Mouse (Mus musculus): ENCODE data around the gene Stx7. TPM values are rescaled to one million over a fixed set of nuclear protein-coding genes. Genes with fewer than 3 reads are reported as not detected.

Gene Stx7
- total and polyA plus RNA-seq, 3 experiments: 92.8 to 176 (median 102) TPM

- Histone ChIP-seq H3K4me3 (replicated peaks in 1 of 3; ENCODE audit: low read depth in 2 of 3, low read length in 2 of 3, poor library complexity in 1 of 3) (peak overlapping the region in 1 of 3 experiments; percentile 14), H3K9me3 (replicated peaks; ENCODE audit: low read length) (no peaks in the 10 kb centered on the region), H3K9ac (ENCODE audit: insufficient read depth, low read depth) (no peak overlapping the region), H3K79me2 (replicated peaks; ENCODE audit: control insufficient read depth, extremely low read depth, insufficient read depth, poor library complexity, severe bottlenecking) (no peaks in the 10 kb centered on the region), H3K27ac (ENCODE audit: insufficient read depth, low read depth) (no peak overlapping the region), H3K4me2 (ENCODE audit: insufficient read depth, low read depth, poor library complexity, severe bottlenecking) (peak overlapping the region; percentile 71), H3K27me3 (replicated peaks) (no peaks in the 10 kb centered on the region), H3K36me3 (replicated peaks in 1 of 2; ENCODE audit: control insufficient read depth in 1 of 2, insufficient read depth in 1 of 2, low read length in 1 of 2) (no peaks in the 10 kb centered on the region), H3K4me1 (ENCODE audit: control insufficient read depth in 1 of 2, insufficient read depth in 2 of 2) (peaks cover 0 to 17% of the 10 kb centered on the region in 2 experiments; a peak in 2 of 4 replicates)
- TF ChIP-seq SIN3A (IDR thresholded peaks at IDR 0.05; ENCODE audit: low read length) (no peak), PAX5 (IDR thresholded peaks at IDR 0.05; ENCODE audit: low read length) (no peak), KAT2A (IDR thresholded peaks at IDR 0.05; ENCODE audit: insufficient replicate concordance, low read length) (no peak), CTCF (conservative IDR thresholded peaks at IDR 0.05 in 1 of 2, IDR thresholded peaks at IDR 0.05 in 1 of 2; ENCODE audit: low read depth in 2 of 2, low read length in 2 of 2) (peak; percentile 61 to 90; a peak in 3 of 4 replicates), SMC3 (IDR thresholded peaks at IDR 0.05; ENCODE audit: low read depth, low read length) (peak; percentile 76), IRF4 (IDR thresholded peaks at IDR 0.05; ENCODE audit: low read depth, low read length) (peak; percentile 71; the same call in 1 of the 2 replicates), RAD21 (IDR thresholded peaks at IDR 0.05; ENCODE audit: low read depth, low read length) (peak; percentile 94)
- peak; percentile 85 for DNase-seq (ENCODE audit: extremely low read depth)
- in situ Hi-C loops (cut with MboI; ENCODE audit: low pct_ligation_motif_present, low pct_unique_long_range_greater_than_20kb, low sequenced_read_pairs): loop anchor here (25.0 kb wide), 1 partner anchor 319 kb away; no protein-coding TSS in a partner anchor
- dilution Hi-C loops (cut with MboI; ENCODE audit: extremely low pct_ligation_motif_present, extremely low pct_unique_long_range_greater_than_20kb, low sequenced_read_pairs): no loop called here
Observed at GRCm38 (mm10) chr10:24131451-24132262, 17.4 kb upstream of the Stx7 start.

- H3K79me2 ChIP-seq (replicated peaks; ENCODE audit: control insufficient read depth, extremely low read depth, insufficient read depth, poor library complexity, severe bottlenecking): no peaks in the 10 kb centered on the region
- no peaks in the 10 kb centered on the region for H3K27me3 ChIP-seq (replicated peaks)
- H3K9ac ChIP-seq (ENCODE audit: insufficient read depth, low read depth): no peak overlapping the region
- dilution Hi-C loops (cut with MboI; ENCODE audit: extremely low pct_ligation_motif_present, extremely low pct_unique_long_range_greater_than_20kb, low sequenced_read_pairs) (no loop called here), in situ Hi-C loops (cut with MboI; ENCODE audit: low pct_ligation_motif_present, low pct_unique_long_range_greater_than_20kb, low sequenced_read_pairs) (loop anchor here (25.0 kb wide), 1 partner anchor 320 kb away; no protein-coding TSS in a partner anchor)
- H3K4me1 ChIP-seq (ENCODE audit: control insufficient read depth in 1 of 2, insufficient read depth in 2 of 2): peaks cover 0 to 17% of the 10 kb centered on the region in 2 experiments; a peak in 2 of 4 replicates
- H3K9me3 ChIP-seq (replicated peaks; ENCODE audit: low read length): no peaks in the 10 kb centered on the region
- 0 out of 2 replicates have a peak, but pooled peaks have one; percentile 12 for TF ChIP-seq NRF1 (IDR thresholded peaks at IDR 0.05; ENCODE audit: low read depth, low read length)
- TF ChIP-seq MYC (IDR thresholded peaks at IDR 0.05; ENCODE audit: low read depth, low read length): no peak
- no peaks in the 10 kb centered on the region for H3K36me3 ChIP-seq (replicated peaks in 1 of 2; ENCODE audit: control insufficient read depth in 1 of 2, insufficient read depth in 1 of 2, low read length in 1 of 2)
- no peak overlapping the region for H3K27ac ChIP-seq (ENCODE audit: insufficient read depth, low read depth)
- DNase-seq (ENCODE audit: extremely low read depth): no peak
- H3K4me2 ChIP-seq (ENCODE audit: insufficient read depth, low read depth, poor library complexity, severe bottlenecking): peak overlapping the region; percentile 11; the same call in 1 of the 2 replicates
- H3K4me3 ChIP-seq (replicated peaks in 1 of 3; ENCODE audit: low read depth in 2 of 3, low read length in 2 of 3, poor library complexity in 1 of 3): peak overlapping the region in 1 of 3 experiments; percentile 14
Observed at GRCm38 (mm10) chr10:24132273-24132672, 16.8 kb upstream of the Stx7 start.

- H3K9ac ChIP-seq (ENCODE audit: insufficient read depth, low read depth): no peak overlapping the region
- no peak overlapping the region for H3K27ac ChIP-seq (ENCODE audit: insufficient read depth, low read depth)
- in situ Hi-C loops (cut with MboI; ENCODE audit: low pct_ligation_motif_present, low pct_unique_long_range_greater_than_20kb, low sequenced_read_pairs): loop anchor here (25.0 kb wide), 1 partner anchor 321 kb away; no protein-coding TSS in a partner anchor
- no peaks in the 10 kb centered on the region for H3K36me3 ChIP-seq (replicated peaks in 1 of 2; ENCODE audit: control insufficient read depth in 1 of 2, insufficient read depth in 1 of 2, low read length in 1 of 2)
- H3K4me3 ChIP-seq (replicated peaks in 1 of 3; ENCODE audit: low read depth in 2 of 3, low read length in 2 of 3, poor library complexity in 1 of 3): no peak overlapping the region
- H3K4me2 ChIP-seq (ENCODE audit: insufficient read depth, low read depth, poor library complexity, severe bottlenecking): no peak overlapping the region; the same call in 1 of the 2 replicates
- H3K27me3 ChIP-seq (replicated peaks): no peaks in the 10 kb centered on the region
- no peaks in the 10 kb centered on the region for H3K9me3 ChIP-seq (replicated peaks; ENCODE audit: low read length)
- H3K4me1 ChIP-seq (ENCODE audit: control insufficient read depth in 1 of 2, insufficient read depth in 2 of 2): peaks cover 0 to 17% of the 10 kb centered on the region in 2 experiments; a peak in 2 of 4 replicates
- TF ChIP-seq MXI1 (IDR thresholded peaks at IDR 0.05; ENCODE audit: low read depth, low read length) (peak; percentile 53; the same call in 1 of the 2 replicates), E2F4 (IDR thresholded peaks at IDR 0.05; ENCODE audit: insufficient replicate concordance, low read depth, low read length) (no peak), HCFC1 (IDR thresholded peaks at IDR 0.05; ENCODE audit: low read depth, low read length) (peak; percentile 45), ELF1 (IDR thresholded peaks at IDR 0.05; ENCODE audit: low read depth, low read length) (peak; percentile 69), EP300 (IDR thresholded peaks at IDR 0.05; ENCODE audit: low read length) (peak; percentile 35; the same call in 1 of the 2 replicates), NELFE (IDR thresholded peaks at IDR 0.05; ENCODE audit: low read depth, low read length) (no peak), TBP (conservative IDR thresholded peaks at IDR 0.05; ENCODE audit: low read depth, low read length) (0 out of 2 replicates have a peak, but pooled peaks have one; percentile 23), MAZ (IDR thresholded peaks at IDR 0.05; ENCODE audit: low read depth, low read length) (peak; percentile 56; the same call in 1 of the 2 replicates), ETS1 (conservative IDR thresholded peaks at IDR 0.05; ENCODE audit: low read depth, low read length) (no peak), UBTF (IDR thresholded peaks at IDR 0.05; ENCODE audit: low read depth, low read length) (no peak), JUN (IDR thresholded peaks at IDR 0.05; ENCODE audit: insufficient read depth, low read depth, low read length) (no peak)
- H3K79me2 ChIP-seq (replicated peaks; ENCODE audit: control insufficient read depth, extremely low read depth, insufficient read depth, poor library complexity, severe bottlenecking): no peaks in the 10 kb centered on the region
- dilution Hi-C loops (cut with MboI; ENCODE audit: extremely low pct_ligation_motif_present, extremely low pct_unique_long_range_greater_than_20kb, low sequenced_read_pairs): no loop called here
- peak; percentile 57 for DNase-seq (ENCODE audit: extremely low read depth)
Observed at GRCm38 (mm10) chr10:24133132-24133531, 16.0 kb upstream of the Stx7 start.

Data from CH12.LX (cell line).